Mouse (Mus musculus) liver, adult 2 months (tissue): ENCODE results near the gene Brinp1. TPM values are rescaled to one million over a fixed set of nuclear protein-coding genes. Genes with fewer than 3 reads are reported as not detected.

Source experiments
- DNase-seq: peaks from one replicate; pipeline ENCODE4 v3.0.0-alpha.2; 2011; ENCODE audit warnings: low read depth, low spot score; ENCODE audit errors: extremely low read depth
- H3K27ac ChIP-seq: fragments of 200-500 bp; replicated peaks from 2 replicates; pipeline ENCODE4 v1.5.1; 2012; ENCODE audit warnings: low read depth, mild to moderate bottlenecking, control low read depth, inconsistent platforms, low read length; ENCODE audit not compliant: insufficient read depth
- H3K27me3 ChIP-seq: fragments of 200-500 bp; 2 replicates; pipeline ENCODE4 v1.6.1; 2012; ENCODE audit warnings: mild to moderate bottlenecking, moderate library complexity, low read length, inconsistent platforms; ENCODE audit not compliant: control insufficient read depth, insufficient read depth
- H3K36me3 ChIP-seq: fragments of 200-500 bp; 2 replicates; pipeline ENCODE4 v1.6.1; 2012; ENCODE audit warnings: low read length, inconsistent platforms; ENCODE audit not compliant: control insufficient read depth, insufficient read depth
- H3K4me1 ChIP-seq: fragments of 200-500 bp; 2 replicates; pipeline ENCODE4 v1.6.1; 2011; ENCODE audit warnings: low read length; ENCODE audit not compliant: control insufficient read depth, insufficient read depth
- H3K4me3 ChIP-seq: fragments of 200-500 bp; 2 replicates; pipeline ENCODE4 v1.5.1; 2011; ENCODE audit warnings: low read depth, mild to moderate bottlenecking, control low read depth, low read length, moderate library complexity; ENCODE audit not compliant: insufficient read depth
- H3K79me2 ChIP-seq: fragments of 200-500 bp; 2 replicates; pipeline ENCODE4 v1.6.1; 2012; ENCODE audit warnings: inconsistent platforms, mild to moderate bottlenecking, low read length, moderate library complexity; ENCODE audit not compliant: control insufficient read depth, insufficient read depth
- H3K9ac ChIP-seq: fragments of 200-500 bp; 2 replicates; pipeline ENCODE4 v1.6.1; 2012; ENCODE audit warnings: low read depth, mild to moderate bottlenecking, control low read depth, inconsistent platforms, low read length
- CTCF ChIP-seq: fragments of 200-500 bp; IDR thresholded peaks from 2 replicates; pipeline ENCODE4 v1.5.1; 2011; ENCODE audit warnings: low read depth, low read length, control low read depth
- POLR2A ChIP-seq: fragments of 200-500 bp; IDR thresholded peaks from 2 replicates; pipeline ENCODE4 v1.6.1; 2011; ENCODE audit warnings: low read length, control low read depth; ENCODE audit not compliant: insufficient read depth; ENCODE audit errors: extremely low read depth
- WGBS: fragments of 180-500 bp; shearing (Covaris S2); methylation state at CpG from one replicate; pipeline ENCODE4 v1.1.7; 2018; 5-methylcytosine and 5-hydroxymethylcytosine counted together
- polyA plus RNA-seq: library from polyadenylated mRNA; depleted of rRNA; stranded (reverse); fragments of >200 nt; gene quantifications from 2 replicates; pipeline ENCODE4 v1.2.3, GENCODE M21; 2012
- total RNA-seq: library from RNA; depleted of rRNA; stranded (reverse); fragments of >200 nt; gene quantifications from 2 replicates; pipeline ENCODE4 v1.2.3, GENCODE M21; 2014

Brinp1 gene
- total and polyA plus RNA-seq, 2 experiments, result not detected

GRCm38 (mm10) chr4:68942938-68943337 lies 11.3 kb downstream of the Brinp1 start:
- Histone ChIP-seq H3K79me2 (no peaks in the 10 kb centered on the region), H3K4me1 (no peaks in the 10 kb centered on the region), H3K9ac (no peak overlapping the region), H3K36me3 (no peaks in the 10 kb centered on the region), H3K27ac (no peak overlapping the region), H3K4me3 (no peak overlapping the region), H3K27me3 (no peaks in the 10 kb centered on the region)
- no peak for DNase-seq
- 74% methylated on average over 2 of the region's 2 CpGs for WGBS
- TF ChIP-seq POLR2A (no peak), CTCF (no peak)

GRCm38 (mm10) chr4:68930022-68930421 lies 24.2 kb downstream of the Brinp1 start:
- Histone ChIP-seq H3K9ac (no peak overlapping the region), H3K27ac (no peak overlapping the region), H3K79me2 (no peaks in the 10 kb centered on the region), H3K27me3 (no peaks in the 10 kb centered on the region), H3K4me3 (no peak overlapping the region), H3K36me3 (no peaks in the 10 kb centered on the region), H3K4me1 (no peaks in the 10 kb centered on the region)
- 64% methylated on average over 3 of the region's 3 CpGs for WGBS
- TF ChIP-seq POLR2A (no peak), CTCF (no peak)
- DNase-seq, result no peak

- 87% methylated on average over 2 of the region's 2 CpGs for WGBS
- no peak overlapping the region for H3K4me3 ChIP-seq
- no peaks in the 10 kb centered on the region for H3K79me2 ChIP-seq
- peaks cover 3% of the 10 kb centered on the region; the same call in 1 of the 2 replicates for H3K4me1 ChIP-seq
- DNase-seq, result no peak
- no peaks in the 10 kb centered on the region for H3K36me3 ChIP-seq
- no peak overlapping the region for H3K27ac ChIP-seq
- TF ChIP-seq POLR2A (no peak), CTCF (no peak)
- H3K9ac ChIP-seq, result no peak overlapping the region
- H3K27me3 ChIP-seq, result no peaks in the 10 kb centered on the region
Measured at GRCm38 (mm10) chr4:68926091-68926490, 28.1 kb downstream of the Brinp1 start.

- no peaks in the 10 kb centered on the region for H3K27me3 ChIP-seq
- peak; percentile 72 for DNase-seq
- no peak overlapping the region for H3K27ac ChIP-seq
- no peak overlapping the region for H3K4me3 ChIP-seq
- H3K4me1 ChIP-seq, result peaks cover 3% of the 10 kb centered on the region; the same call in 1 of the 2 replicates
- WGBS, result 12% methylated on average over 1 of the region's 1 CpGs
- H3K9ac ChIP-seq, result no peak overlapping the region
- no peaks in the 10 kb centered on the region for H3K79me2 ChIP-seq
- no peak for TF ChIP-seq POLR2A
- TF ChIP-seq CTCF, result no peak
- no peaks in the 10 kb centered on the region for H3K36me3 ChIP-seq
Measured at GRCm38 (mm10) chr4:68922944-68923343, 31.3 kb downstream of the Brinp1 start.

GRCm38 (mm10) chr4:68922504-68922903 lies 31.7 kb downstream of the Brinp1 start:
- Histone ChIP-seq H3K27me3 (no peaks in the 10 kb centered on the region), H3K36me3 (no peaks in the 10 kb centered on the region), H3K4me1 (peaks cover 3% of the 10 kb centered on the region; the same call in 1 of the 2 replicates), H3K4me3 (no peak overlapping the region), H3K79me2 (no peaks in the 10 kb centered on the region), H3K9ac (no peak overlapping the region), H3K27ac (no peak overlapping the region)
- no peak for DNase-seq
- WGBS, result 87% methylated on average over 1 of the region's 1 CpGs
- no peak for TF ChIP-seq CTCF
- no peak for TF ChIP-seq POLR2A

GRCm38 (mm10) chr4:68920127-68920526 lies 34.1 kb downstream of the Brinp1 start:
- no peak overlapping the region for H3K9ac ChIP-seq
- no peak for TF ChIP-seq POLR2A
- TF ChIP-seq CTCF, result no peak

GRCm38 (mm10) chr4:68910942-68911341 lies 43.3 kb downstream of the Brinp1 start:
- H3K27me3 ChIP-seq, result no peaks in the 10 kb centered on the region
- TF ChIP-seq POLR2A (no peak), CTCF (no peak)
- DNase-seq, result no peak
- H3K9ac ChIP-seq, result no peak overlapping the region
- H3K4me1 ChIP-seq, result no peaks in the 10 kb centered on the region
- 57% methylated on average over 3 of the region's 3 CpGs for WGBS
- no peaks in the 10 kb centered on the region for H3K36me3 ChIP-seq
- no peaks in the 10 kb centered on the region for H3K79me2 ChIP-seq
- H3K4me3 ChIP-seq, result no peak overlapping the region
- no peak overlapping the region for H3K27ac ChIP-seq

More at GRCm38 (mm10) chr4:68920127-68920526, 34.1 kb downstream of the Brinp1 start:
- WGBS, result 58% methylated on average over 3 of the region's 3 CpGs
- Histone ChIP-seq H3K4me3 (no peak overlapping the region), H3K4me1 (peaks cover 3% of the 10 kb centered on the region; the same call in 1 of the 2 replicates), H3K36me3 (no peaks in the 10 kb centered on the region), H3K27ac (no peak overlapping the region), H3K79me2 (no peaks in the 10 kb centered on the region), H3K27me3 (no peaks in the 10 kb centered on the region)
- no peak for DNase-seq
